Mouse (Mus musculus) adrenal gland, postnatal 25 days (tissue): Measurements from ENCODE around the gene Mybpc2. TPM values are rescaled to one million over a fixed set of nuclear protein-coding genes. Genes with fewer than 3 reads are reported as not detected.
A peak's percentile ranks its signal among the peaks of the same experiment; 100 is the strongest.

Experiments used
- DNase-seq: peaks from one replicate; pipeline ENCODE4 v3.0.0; 2021; ENCODE audit warnings: mixed read lengths
- total RNA-seq: library from RNA; stranded (reverse); gene quantifications from 2 replicates; pipeline ENCODE4 v1.2.3, GENCODE M21; 2021

Gene Mybpc2
- total RNA-seq, 1 experiment from 2014 or later: not detected

- DNase-seq: peak; percentile 67
These were observed 39.5 kb downstream of the Mybpc2 start for GRCm38 (mm10) chr7:44484841-44485571.

GRCm38 (mm10) chr7:44484109-44484508 lies 40.3 kb downstream of the Mybpc2 start:
- no peak for DNase-seq

- DNase-seq: no peak
These were observed 41.5 kb downstream of the Mybpc2 start for GRCm38 (mm10) chr7:44482836-44483435.

- no peak for DNase-seq
These were observed 49.3 kb downstream of the Mybpc2 start for GRCm38 (mm10) chr7:44475046-44475614.

- DNase-seq: no peak
These were observed 50.0 kb downstream of the Mybpc2 start for GRCm38 (mm10) chr7:44474419-44474818.

GRCm38 (mm10) chr7:44472961-44473646 lies 51.4 kb downstream of the Mybpc2 start:
- no peak for DNase-seq

- DNase-seq: no peak
These were observed 51.9 kb downstream of the Mybpc2 start for GRCm38 (mm10) chr7:44472558-44472885.

- no peak for DNase-seq
These were observed 52.4 kb downstream of the Mybpc2 start for GRCm38 (mm10) chr7:44471880-44472557.

- DNase-seq: no peak
These were observed 53.5 kb downstream of the Mybpc2 start for GRCm38 (mm10) chr7:44470696-44471612.

GRCm38 (mm10) chr7:44469677-44470675 lies 54.5 kb downstream of the Mybpc2 start:
- no peak for DNase-seq

- DNase-seq: no peak
These were observed 55.7 kb downstream of the Mybpc2 start for GRCm38 (mm10) chr7:44468644-44469285.

GRCm38 (mm10) chr7:44467811-44468411 lies 56.5 kb downstream of the Mybpc2 start, which contains the start of gene Josd2:
Gene Josd2 (plus strand): TSS chr7:44467980.
- DNase-seq: peak; percentile 88

GRCm38 (mm10) chr7:44466888-44467311 lies 57.6 kb downstream of the Mybpc2 start:
- no peak for DNase-seq

- DNase-seq: no peak
These were observed 58.2 kb downstream of the Mybpc2 start for GRCm38 (mm10) chr7:44466006-44466887.

GRCm38 (mm10) chr7:44465111-44465510 lies 59.3 kb downstream of the Mybpc2 start, which contains the start of gene Aspdh:
Gene Aspdh (plus strand): TSS chr7:44465391.
- no peak for DNase-seq

- no peak for DNase-seq
These were observed 59.9 kb downstream of the Mybpc2 start for GRCm38 (mm10) chr7:44464511-44464910.

GRCm38 (mm10) chr7:44463556-44464225 lies 60.8 kb downstream of the Mybpc2 start:
- no peak for DNase-seq
